Mouse (Mus musculus) G1E (cell line): ENCODE results near the gene Tbx1.

ENCODE experiments used
- CTCF ChIP-seq: IDR thresholded peaks from 2 replicates; pipeline ENCODE4 v1.5.1; 2012; ENCODE audit warnings: low read depth, low read length, inconsistent platforms, mixed read lengths
- TAL1 ChIP-seq: conservative IDR thresholded peaks from 2 replicates; pipeline ENCODE4 v1.6.1; 2012; ENCODE audit warnings: low read depth, low read length, inconsistent platforms, mixed read lengths

GRCm38 (mm10) chr16:18638396-18638795 lies 47.9 kb upstream of the Tbx1 start:
- no peak for TF ChIP-seq CTCF
- no peak for TF ChIP-seq TAL1
